Mouse (Mus musculus): ENCODE measurements around the gene Adora3.

The Adora3 gene

GRCm38 (mm10) chr3:105933926-105934325, 63.3 kb downstream of the Adora3 start:
- no peak for DNase-seq (ENCODE audit: low spot score)

GRCm38 (mm10) chr3:105935033-105935432, 64.4 kb downstream of the Adora3 start:
- DNase-seq (ENCODE audit: low spot score) = no peak

- DNase-seq (ENCODE audit: low spot score) = no peak
Measured at GRCm38 (mm10) chr3:105936111-105936510, 65.5 kb downstream of the Adora3 start.

GRCm38 (mm10) chr3:105951348-105951747, 80.7 kb downstream of the Adora3 start:
- DNase-seq (ENCODE audit: low spot score) = no peak

GRCm38 (mm10) chr3:105957235-105957634, 86.6 kb downstream of the Adora3 start:
- no peak for DNase-seq (ENCODE audit: low spot score)

- no peak for DNase-seq (ENCODE audit: low spot score)
Measured at GRCm38 (mm10) chr3:105958204-105958603, 87.5 kb downstream of the Adora3 start.
